Mouse (Mus musculus) stomach, embryonic 15.5 days (tissue): ENCODE measurements around the gene Prss45. TPM values are rescaled to one million over a fixed set of nuclear protein-coding genes. Genes with fewer than 3 reads are reported as not detected.

Experiments used
- ATAC-seq: fragments of 200-750 bp; cut with Nextera tagmentation; 2 replicates; pipeline ENCODE4 v1.8.0; 2017; ENCODE audit warnings: low read depth, moderate number of reproducible peaks, moderate TSS enrichment; ENCODE audit not compliant: insufficient read depth, low FRiP score
- H3K27ac ChIP-seq: fragments of 300-500 bp; sonication (generic); 2 replicates; pipeline ENCODE4 v1.5.1; 2015; ENCODE audit warnings: mild to moderate bottlenecking, inconsistent platforms
- H3K27me3 ChIP-seq: fragments of 300-500 bp; sonication (generic); replicated peaks from 2 replicates; pipeline ENCODE4 v1.6.1; 2015; ENCODE audit warnings: inconsistent platforms
- H3K36me3 ChIP-seq: fragments of 300-500 bp; sonication (generic); 2 replicates; pipeline ENCODE4 v1.6.1; 2015; ENCODE audit warnings: inconsistent platforms
- H3K4me1 ChIP-seq: fragments of 300-500 bp; sonication (generic); 2 replicates; pipeline ENCODE4 v1.6.1; 2015; ENCODE audit warnings: inconsistent platforms
- H3K4me2 ChIP-seq: fragments of 300-500 bp; sonication (generic); 2 replicates; pipeline ENCODE4 v1.6.1; 2015; ENCODE audit warnings: mild to moderate bottlenecking, inconsistent platforms
- H3K4me3 ChIP-seq: fragments of 300-500 bp; sonication (generic); replicated peaks from 2 replicates; pipeline ENCODE4 v1.5.1; 2015; ENCODE audit warnings: inconsistent platforms
- H3K9ac ChIP-seq: fragments of 300-500 bp; sonication (generic); 2 replicates; pipeline ENCODE4 v1.6.1; 2015; ENCODE audit warnings: inconsistent platforms
- H3K9me3 ChIP-seq: fragments of 300-500 bp; sonication (generic); 2 replicates; pipeline ENCODE4 v1.6.1; 2016; ENCODE audit warnings: inconsistent platforms
- WGBS: fragments of 180-500 bp; shearing (Covaris S2); methylation state at CpG from one replicate; pipeline ENCODE4 v1.1.7; 2015; 5-methylcytosine and 5-hydroxymethylcytosine counted together
- polyA plus RNA-seq: library from polyadenylated mRNA; unstranded; fragments of >200 nt; fragmentation: Nextera tagmentation; extraction: Ambion mirVana; gene quantifications from 2 replicates; pipeline ENCODE4 v1.2.1, GENCODE M21; 2015

Gene Prss45
- polyA plus RNA-seq, 1 experiment from 2014 or later: not detected

DNA sequence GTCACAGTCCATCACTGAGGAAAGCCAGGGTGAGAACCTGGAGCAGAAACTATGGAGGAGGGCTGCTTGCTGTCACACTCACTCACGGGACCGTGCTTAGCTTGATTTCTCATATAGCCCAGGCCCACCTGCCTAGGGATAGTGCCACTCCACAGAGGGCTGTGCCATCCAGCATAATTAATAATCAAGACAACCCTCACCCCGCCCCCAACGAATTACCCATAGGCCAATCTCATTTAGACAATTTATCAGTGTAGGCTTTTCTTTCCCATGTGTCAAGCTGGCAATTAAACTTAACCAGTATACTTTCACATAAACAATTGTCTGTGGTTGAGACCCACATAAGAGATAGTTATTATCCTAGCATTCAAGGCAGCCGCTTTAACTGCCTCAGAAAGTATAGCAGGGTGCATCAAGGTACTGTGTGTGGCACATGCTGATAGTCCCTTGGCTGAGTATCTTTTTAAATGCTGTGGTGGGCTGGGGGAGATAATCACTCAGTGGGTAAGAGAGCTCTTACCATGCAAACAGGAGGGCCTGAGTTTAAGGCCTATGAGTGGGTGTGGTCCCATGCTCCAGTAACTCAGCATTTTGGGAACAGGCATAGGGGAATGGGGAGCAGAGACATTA lies 24.7 kb downstream of the Prss45 start:
- peaks cover 5% of the 10 kb centered on the region for H3K4me1 ChIP-seq
- H3K4me3 ChIP-seq: no peak overlapping the region
- H3K27me3 ChIP-seq: peaks cover 8% of the 10 kb centered on the region
- no peak overlapping the region for H3K27ac ChIP-seq
- no peaks in the 10 kb centered on the region for H3K9me3 ChIP-seq
- no peak overlapping the region for H3K9ac ChIP-seq
- no peaks in the 10 kb centered on the region for H3K36me3 ChIP-seq
- H3K4me2 ChIP-seq: no peak overlapping the region
- WGBS: 71% methylated on average over 5 of the region's 5 CpGs
- ATAC-seq: peak; percentile 19; the same call in 1 of the 2 replicates

DNA sequence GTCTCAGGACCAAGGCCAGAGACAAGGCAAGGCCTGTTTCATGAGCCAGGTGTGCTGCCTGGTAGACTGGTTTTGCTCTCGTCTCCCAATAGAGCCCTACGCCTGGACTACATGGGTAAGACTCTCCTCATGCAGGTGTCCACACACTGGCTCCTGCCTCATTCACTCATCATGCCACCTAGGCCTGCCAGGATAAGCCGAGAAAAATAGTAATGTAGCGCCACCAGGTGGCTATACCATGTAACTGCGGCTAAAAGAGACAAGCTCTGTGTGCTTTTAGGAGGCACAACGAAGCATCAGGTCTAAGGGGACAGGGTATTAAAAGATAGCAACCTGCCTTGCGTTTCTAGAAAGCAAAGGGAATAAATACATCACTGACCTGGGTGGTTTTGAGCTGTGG lies 36.6 kb downstream of the Prss45 start:
- no peak overlapping the region for H3K27ac ChIP-seq
- no peaks in the 10 kb centered on the region for H3K9me3 ChIP-seq
- no peak overlapping the region for H3K9ac ChIP-seq
- ATAC-seq: no peak
- peaks cover 15% of the 10 kb centered on the region for H3K4me1 ChIP-seq
- H3K27me3 ChIP-seq: peaks cover 10% of the 10 kb centered on the region
- no peaks in the 10 kb centered on the region for H3K36me3 ChIP-seq
- WGBS: 23% methylated on average over 7 of the region's 7 CpGs
- no peak overlapping the region for H3K4me3 ChIP-seq
- no peak overlapping the region for H3K4me2 ChIP-seq

DNA sequence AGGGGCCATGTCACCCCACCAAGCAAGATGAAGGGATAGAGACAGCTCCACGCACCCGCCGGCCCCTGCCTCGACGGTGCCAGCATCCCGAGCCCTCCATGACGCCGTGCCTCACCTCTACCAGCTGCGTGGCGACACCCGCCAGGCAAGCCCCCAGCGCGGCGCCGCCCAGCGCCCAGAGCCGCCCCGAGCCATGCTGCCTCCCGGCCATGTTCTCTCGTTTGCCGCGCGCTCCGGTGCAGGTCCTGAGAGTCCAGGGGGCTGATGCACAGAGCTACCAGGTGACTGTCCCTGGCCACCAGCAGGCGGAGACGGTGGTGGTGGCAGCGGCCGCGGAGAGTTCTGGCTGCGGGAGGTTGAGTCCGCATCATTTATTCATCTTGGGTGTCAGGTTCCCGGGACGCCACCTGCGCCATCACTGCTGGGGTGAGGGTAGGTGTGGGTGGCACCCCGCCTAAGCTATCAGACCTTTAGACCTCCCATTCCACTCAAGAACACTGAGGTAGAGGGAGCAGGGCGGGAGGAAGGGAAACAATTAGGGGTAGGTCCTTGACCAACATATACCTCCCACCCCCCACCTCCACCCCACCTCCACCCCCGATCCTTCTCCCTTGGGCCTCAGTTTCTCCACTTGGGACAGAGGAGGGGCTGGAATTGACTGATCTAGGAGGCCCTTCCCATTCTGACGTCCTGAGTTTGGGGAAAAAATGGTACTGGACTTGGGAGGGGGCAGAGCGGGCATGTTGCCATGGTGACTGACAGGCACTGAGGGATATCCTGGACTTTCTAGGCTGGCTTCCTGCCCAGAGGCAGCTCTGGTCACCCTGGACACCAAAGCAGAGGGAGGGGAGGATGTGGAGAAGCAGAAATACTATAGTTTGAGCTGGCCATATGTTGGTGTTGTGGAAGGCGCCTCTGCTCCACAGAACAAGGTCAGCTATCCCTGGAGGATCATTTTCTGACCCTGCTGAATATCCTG lies 39.6 kb downstream of the Prss45 start:
- Histone ChIP-seq H3K9ac (no peak overlapping the region), H3K4me1 (peaks cover 16% of the 10 kb centered on the region), H3K4me3 (peak overlapping the region; percentile 23), H3K27ac (no peak overlapping the region), H3K9me3 (no peaks in the 10 kb centered on the region), H3K36me3 (no peaks in the 10 kb centered on the region), H3K4me2 (peak overlapping the region; percentile 48), H3K27me3 (peaks cover 10% of the 10 kb centered on the region)
- 13% methylated on average over 40 of the region's 40 CpGs for WGBS
- ATAC-seq: no peak

DNA sequence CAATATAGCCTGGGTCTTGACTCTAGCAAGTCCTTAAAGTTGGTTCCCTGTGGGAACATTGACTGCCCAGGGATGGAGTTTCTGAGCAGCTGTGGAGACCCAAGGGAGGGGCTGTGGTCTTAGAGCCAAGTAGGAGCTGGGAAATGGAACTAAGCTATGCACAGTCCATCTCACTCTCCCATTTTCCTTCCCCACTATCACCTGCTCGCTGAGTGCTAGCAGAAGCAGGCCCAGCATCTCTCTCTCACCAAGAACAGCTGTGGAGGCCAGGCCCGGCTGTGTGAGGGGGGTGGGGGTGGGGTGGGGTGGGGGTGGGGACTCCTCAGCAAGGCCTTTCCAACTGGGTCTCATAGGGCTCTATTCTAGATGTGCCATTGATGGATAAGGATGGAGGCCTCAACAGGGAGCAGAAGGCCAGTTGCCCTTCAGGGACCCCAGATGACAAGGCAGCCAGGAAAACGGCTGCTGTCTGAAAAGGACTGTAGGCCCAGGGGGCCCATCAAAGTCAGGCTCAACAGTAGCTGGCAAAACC lies 40.3 kb downstream of the Prss45 start:
- Histone ChIP-seq H3K9ac (no peak overlapping the region), H3K36me3 (no peaks in the 10 kb centered on the region), H3K4me2 (no peak overlapping the region), H3K4me3 (no peak overlapping the region), H3K4me1 (peaks cover 24% of the 10 kb centered on the region), H3K9me3 (no peaks in the 10 kb centered on the region), H3K27me3 (peaks cover 15% of the 10 kb centered on the region), H3K27ac (no peak overlapping the region)
- ATAC-seq: no peak
- WGBS: 25% methylated on average over 3 of the region's 3 CpGs

DNA sequence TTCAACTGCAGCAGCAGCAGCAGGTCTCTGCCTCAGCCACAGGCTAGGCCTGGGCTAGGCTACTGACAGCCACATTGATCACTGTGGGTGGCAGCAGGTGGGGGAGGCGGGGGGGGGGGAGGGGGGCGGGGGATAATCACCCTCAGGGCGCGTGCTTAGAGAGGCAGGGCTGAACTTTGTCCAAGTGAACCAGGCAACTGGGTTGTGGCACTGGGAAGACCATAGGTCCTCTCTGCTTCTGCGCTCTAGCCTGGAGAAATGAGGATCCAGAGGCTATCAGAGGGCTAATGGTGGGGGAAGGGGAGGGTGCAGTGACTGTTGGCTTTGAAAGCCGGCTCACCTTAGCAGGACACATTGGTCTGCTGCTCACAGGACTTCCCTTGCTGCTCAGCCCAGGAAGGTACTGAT lies 40.9 kb downstream of the Prss45 start:
- peak; percentile 16; the same call in 1 of the 2 replicates for ATAC-seq
- no peaks in the 10 kb centered on the region for H3K9me3 ChIP-seq
- no peak overlapping the region for H3K4me2 ChIP-seq
- no peak overlapping the region for H3K27ac ChIP-seq
- H3K9ac ChIP-seq: no peak overlapping the region
- WGBS: 25% methylated on average over 6 of the region's 6 CpGs
- H3K4me3 ChIP-seq: no peak overlapping the region
- no peaks in the 10 kb centered on the region for H3K36me3 ChIP-seq
- peaks cover 28% of the 10 kb centered on the region for H3K4me1 ChIP-seq
- peaks cover 15% of the 10 kb centered on the region for H3K27me3 ChIP-seq

DNA sequence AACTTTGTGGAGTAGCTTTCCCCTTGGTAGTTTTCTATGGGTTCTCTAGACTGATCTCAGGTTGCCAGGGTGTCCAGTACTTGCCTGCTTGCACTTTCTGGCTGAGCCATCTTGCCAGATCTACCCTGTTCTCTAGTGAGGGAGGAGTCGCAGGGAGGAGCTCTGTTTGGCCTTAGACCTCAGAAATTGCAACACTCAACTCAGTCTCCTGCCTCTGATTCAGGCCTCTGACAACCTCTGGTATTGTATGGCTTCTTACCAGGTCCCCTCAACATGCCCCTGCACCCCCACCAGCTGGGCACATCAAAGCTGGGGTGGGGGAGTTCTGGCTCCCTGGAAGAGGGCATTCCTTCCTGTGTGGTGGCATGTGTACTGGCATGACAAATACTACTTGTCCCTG lies 43.0 kb downstream of the Prss45 start:
- Histone ChIP-seq H3K27me3 (peaks cover 21% of the 10 kb centered on the region), H3K9ac (no peak overlapping the region), H3K9me3 (no peaks in the 10 kb centered on the region), H3K4me3 (no peak overlapping the region), H3K4me2 (no peak overlapping the region), H3K4me1 (peaks cover 38% of the 10 kb centered on the region), H3K27ac (no peak overlapping the region), H3K36me3 (no peaks in the 10 kb centered on the region)
- no peak for ATAC-seq
- 80% methylated on average over 1 of the region's 1 CpGs for WGBS

DNA sequence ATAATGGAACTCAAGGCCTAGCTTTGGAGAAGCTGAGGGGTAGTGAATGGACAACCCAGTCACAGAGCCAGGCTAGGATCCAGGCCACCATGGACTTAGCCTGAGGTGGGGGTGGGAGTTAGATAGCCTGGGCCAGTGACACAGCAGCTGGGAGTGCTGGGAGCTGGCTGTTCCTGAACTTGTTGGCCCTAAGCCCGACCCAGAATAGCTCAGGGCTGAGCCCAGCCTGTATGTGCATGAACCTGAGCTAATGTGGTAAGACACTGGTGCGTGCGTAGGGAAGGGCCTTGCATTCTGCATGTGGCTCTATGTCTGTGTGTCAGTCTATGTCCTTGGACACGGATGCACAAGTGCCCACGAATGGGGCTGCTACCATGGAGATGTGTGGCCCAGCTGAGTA lies 43.5 kb downstream of the Prss45 start:
- Histone ChIP-seq H3K36me3 (no peaks in the 10 kb centered on the region), H3K9ac (no peak overlapping the region), H3K4me2 (no peak overlapping the region), H3K27ac (no peak overlapping the region), H3K9me3 (no peaks in the 10 kb centered on the region), H3K27me3 (peaks cover 21% of the 10 kb centered on the region), H3K4me3 (no peak overlapping the region), H3K4me1 (peaks cover 38% of the 10 kb centered on the region)
- ATAC-seq: no peak
- 86% methylated on average over 5 of the region's 5 CpGs for WGBS

DNA sequence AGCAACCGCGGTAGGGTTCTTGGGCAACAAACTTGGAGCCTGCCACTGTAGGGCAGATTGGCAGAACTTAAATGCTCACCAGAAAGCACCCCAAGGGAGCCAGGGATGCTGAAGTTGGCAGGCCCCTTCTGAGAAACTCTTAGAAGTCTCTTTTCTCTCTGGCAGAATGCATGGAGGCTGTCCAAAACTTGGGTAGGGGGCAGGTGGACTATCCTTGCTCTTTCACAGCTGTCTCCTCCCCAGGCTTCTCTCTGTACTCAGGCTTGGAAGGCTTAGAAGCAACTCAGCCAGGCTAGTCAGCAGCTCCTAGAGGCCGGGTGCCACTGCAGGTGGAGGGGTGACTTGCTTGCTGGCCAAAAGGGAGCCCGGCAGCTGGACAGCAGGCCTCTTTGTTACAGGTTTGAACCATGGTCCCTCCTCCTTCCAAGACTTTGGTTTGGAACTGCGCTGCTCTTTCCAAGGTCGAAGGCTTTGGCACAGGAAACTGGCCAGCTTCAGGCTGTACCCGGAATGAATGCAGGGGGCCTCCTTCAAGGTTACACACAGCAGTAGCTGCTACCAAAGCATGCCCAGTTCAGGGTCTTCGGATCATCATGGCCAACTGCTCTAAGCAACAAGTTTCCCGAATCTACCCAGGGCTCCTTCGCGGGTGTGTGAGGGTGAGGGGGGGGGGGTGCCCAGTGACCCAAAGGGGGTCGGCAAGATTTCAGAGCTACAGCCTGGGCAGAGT lies 45.0 kb downstream of the Prss45 start, which contains the start of gene Als2cl:
Gene Als2cl (plus strand): TSS at position 680 of the 730 bp plus-strand sequence.
- 18% methylated on average over 12 of the region's 12 CpGs for WGBS
- peak within 1 kb of the TSS; percentile 60 for H3K4me3 ChIP-seq
- peak within 1 kb of the TSS; percentile 70 for H3K27ac ChIP-seq
- peak within 1 kb of the TSS; percentile 93 for H3K4me2 ChIP-seq
- ATAC-seq: 0 out of 2 replicates have a peak, but pooled peaks have one; percentile 5
- no peaks in the 10 kb centered on the region for H3K36me3 ChIP-seq
- peak within 1 kb of the TSS; percentile 45 for H3K9ac ChIP-seq
- no peaks in the 10 kb centered on the region for H3K9me3 ChIP-seq
- H3K4me1 ChIP-seq: peaks cover 30% of the 10 kb centered on the region; the same call in 1 of the 2 replicates
- peaks cover 11% of the 10 kb centered on the region for H3K27me3 ChIP-seq

DNA sequence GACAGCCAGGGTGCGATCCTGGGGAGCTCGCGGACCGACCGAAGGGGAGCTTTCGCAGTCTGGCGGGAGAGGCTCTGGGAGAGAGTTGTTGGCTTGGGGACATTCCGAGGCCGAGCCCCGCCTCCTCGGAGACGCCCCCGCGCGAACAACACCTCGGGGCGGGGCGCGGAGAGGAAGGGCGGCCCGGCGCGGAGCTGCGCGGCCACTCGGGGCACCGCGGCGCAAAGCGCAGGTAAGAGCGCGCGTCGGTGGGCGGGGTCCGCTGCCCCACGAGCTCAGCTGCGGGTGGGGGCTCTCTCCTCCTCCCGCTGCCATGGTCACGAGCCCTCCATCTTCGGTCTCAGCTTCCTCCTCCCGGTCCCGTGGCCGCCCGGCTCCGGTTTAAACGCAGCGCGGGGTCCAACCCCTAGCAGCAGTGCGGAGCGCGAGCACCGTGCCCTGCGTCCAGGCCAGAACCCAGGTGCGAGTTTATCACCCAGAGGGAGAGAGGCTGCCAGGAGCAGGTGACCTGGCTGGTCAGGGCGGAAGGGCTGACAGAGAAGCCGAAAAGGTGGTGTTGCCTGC lies 45.7 kb downstream of the Prss45 start, which contains the start of gene Tmie:
Gene Tmie (minus strand): TSS at position 116 of the 564 bp plus-strand sequence.
- Histone ChIP-seq H3K27me3 (peaks cover 11% of the 10 kb centered on the region), H3K4me3 (peak within 1 kb of the TSS; percentile 60), H3K4me1 (peaks cover 26% of the 10 kb centered on the region; the same call in 1 of the 2 replicates), H3K9me3 (no peaks in the 10 kb centered on the region), H3K36me3 (no peaks in the 10 kb centered on the region), H3K27ac (peak within 1 kb of the TSS; percentile 70), H3K9ac (peak within 1 kb of the TSS; percentile 45), H3K4me2 (peak within 1 kb of the TSS; percentile 93)
- under 1% methylated on average over 56 of the region's 57 CpGs for WGBS
- ATAC-seq: peak; percentile 84

DNA sequence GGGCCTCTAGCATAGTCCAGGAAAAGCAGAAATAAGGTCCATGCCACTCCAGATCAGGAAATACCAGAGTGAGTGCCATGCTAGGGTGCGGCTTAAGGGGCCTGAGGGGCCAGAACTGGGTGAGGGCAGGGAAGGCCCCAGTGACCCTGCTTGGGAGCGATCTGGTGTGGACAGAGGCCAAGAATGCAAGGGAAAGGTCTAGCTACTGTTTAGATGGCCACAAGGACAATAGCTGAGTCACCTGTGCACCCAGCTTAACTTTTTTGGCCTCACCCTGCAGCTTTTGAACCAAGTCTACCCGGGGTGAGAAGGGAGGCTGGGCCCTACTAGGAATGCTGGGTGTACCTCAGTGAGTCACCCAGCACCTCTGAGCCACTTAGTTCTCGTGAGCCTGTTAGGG lies 46.4 kb downstream of the Prss45 start:
- peaks cover 11% of the 10 kb centered on the region for H3K27me3 ChIP-seq
- peak overlapping the region; percentile 70 for H3K27ac ChIP-seq
- no peaks in the 10 kb centered on the region for H3K9me3 ChIP-seq
- peak overlapping the region; percentile 60 for H3K4me3 ChIP-seq
- H3K4me1 ChIP-seq: peaks cover 22% of the 10 kb centered on the region; the same call in 1 of the 2 replicates
- peak overlapping the region; percentile 93 for H3K4me2 ChIP-seq
- no peaks in the 10 kb centered on the region for H3K36me3 ChIP-seq
- WGBS: 60% methylated on average over 4 of the region's 4 CpGs
- H3K9ac ChIP-seq: no peak overlapping the region
- ATAC-seq: peak; percentile 12; the same call in 1 of the 2 replicates

DNA sequence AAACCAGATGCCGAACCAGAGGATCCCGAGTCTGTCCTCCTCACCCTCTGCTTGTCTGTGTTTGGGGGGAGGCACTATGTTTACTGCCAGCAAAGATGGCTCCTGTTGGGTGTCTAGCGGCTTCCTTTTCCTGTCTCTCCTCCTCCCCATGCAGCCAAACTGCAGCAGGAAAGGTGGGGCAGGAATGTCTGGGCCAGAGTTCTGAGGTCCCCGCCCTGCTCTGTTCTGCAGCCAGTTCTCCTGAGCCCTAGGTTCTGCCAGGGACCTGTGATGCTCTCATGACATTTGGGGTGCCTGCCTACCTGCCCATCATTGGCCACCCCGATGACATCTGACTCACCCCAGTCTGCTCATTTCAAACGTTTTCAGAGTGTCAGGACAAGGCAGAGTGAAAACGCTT lies 47.6 kb downstream of the Prss45 start:
- Histone ChIP-seq H3K9ac (no peak overlapping the region), H3K4me1 (peaks cover 22% of the 10 kb centered on the region; the same call in 1 of the 2 replicates), H3K27me3 (peaks cover 11% of the 10 kb centered on the region), H3K27ac (no peak overlapping the region), H3K9me3 (no peaks in the 10 kb centered on the region), H3K36me3 (no peaks in the 10 kb centered on the region), H3K4me2 (no peak overlapping the region), H3K4me3 (no peak overlapping the region)
- 73% methylated on average over 7 of the region's 7 CpGs for WGBS
- no peak for ATAC-seq
